Mouse (Mus musculus): Measurements from ENCODE around the gene Nfkbie. TPM values are rescaled to one million over a fixed set of nuclear protein-coding genes. Genes with fewer than 3 reads are reported as not detected.
A peak's percentile ranks its signal among the peaks of the same experiment; 100 is the strongest.

Gene Nfkbie
- polyA plus RNA-seq, 1 experiment from 2014 or later = 1.6 TPM

DNA sequence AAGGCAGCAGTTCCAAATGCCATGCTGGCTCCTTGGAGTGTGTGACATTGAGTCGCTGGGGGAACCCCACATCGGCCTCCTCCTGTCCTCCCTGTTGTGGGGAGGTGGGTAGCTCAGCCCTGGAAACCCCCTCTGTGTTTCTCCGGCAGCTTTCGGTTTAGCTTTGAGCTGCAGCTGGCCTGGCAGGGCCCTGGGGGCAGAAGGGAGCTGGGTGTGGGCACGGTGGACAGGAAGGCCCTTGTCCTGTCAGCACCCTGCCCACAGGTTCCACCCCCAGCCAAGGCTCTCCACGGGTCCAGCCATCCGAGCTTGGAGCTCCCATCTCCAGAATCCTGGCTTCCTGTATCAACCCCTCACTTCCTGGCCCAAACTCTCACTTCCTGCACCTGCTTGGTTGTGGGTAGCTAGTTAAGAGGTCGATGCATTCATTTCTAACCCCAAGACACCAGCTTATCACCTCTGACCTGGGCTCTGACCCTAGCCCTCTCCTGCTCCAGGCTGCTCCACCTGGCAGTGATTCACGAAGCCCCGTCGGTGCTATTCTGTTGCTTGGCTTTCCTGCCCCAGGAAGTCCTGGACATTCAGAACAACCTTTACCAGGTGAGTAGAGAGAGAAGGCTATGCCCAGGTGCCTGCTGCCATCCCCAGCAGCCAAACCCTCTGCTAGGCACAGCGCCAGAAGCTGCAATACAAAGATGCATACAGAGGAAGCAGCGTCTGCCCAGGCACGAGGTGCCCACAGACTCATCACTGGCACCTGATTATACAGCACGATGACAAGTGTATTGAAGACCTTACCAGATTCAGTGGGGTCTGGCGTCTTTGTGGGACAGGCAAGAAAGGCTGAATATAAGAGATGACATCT is 2.7 kb downstream of the Nfkbie start:
- WGBS = 74% methylated on average over 16 of the region's 16 CpGs

DNA sequence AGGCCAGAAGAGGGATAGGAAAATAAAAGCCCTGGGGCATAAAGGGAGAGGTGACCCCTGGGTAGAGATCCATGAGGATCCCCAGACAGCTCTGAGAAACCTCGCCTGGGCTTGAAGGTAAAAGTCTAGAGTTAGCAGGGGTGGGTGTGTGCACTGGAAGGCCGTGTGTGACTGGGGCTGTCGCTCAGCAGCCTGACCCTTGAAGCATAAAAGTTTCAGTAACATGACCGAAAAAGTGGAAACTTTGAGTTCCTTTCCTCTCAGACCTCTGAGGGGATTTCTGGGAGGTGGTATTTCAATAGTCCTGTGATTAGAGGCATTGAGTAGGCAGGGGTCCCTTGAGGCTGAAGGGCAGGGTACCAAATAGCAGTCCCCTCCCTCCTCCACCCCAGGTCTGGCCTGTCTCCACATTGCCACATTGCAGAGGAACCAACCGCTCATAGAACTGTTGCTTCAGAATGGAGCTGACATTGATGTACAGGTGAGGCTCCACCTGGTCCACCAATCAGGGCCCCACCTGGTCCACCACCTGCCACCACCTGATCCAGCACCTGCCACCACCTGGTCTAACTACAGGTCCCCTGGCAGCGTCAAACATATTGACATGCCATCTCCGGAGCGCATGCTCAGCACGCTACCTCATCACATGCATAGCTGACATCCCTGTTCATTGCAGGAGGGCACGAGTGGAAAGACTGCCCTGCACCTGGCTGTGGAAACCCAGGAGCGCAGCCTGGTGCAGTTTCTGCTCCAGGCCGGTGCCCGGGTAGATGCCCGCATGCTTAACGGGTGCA is 4.4 kb downstream of the Nfkbie start:
- whole genome bisulfite sequencing = 80% methylated on average over 15 of the region's 15 CpGs
- DNase-seq (ENCODE audit: low spot score) (no peak), ATAC-seq (ENCODE audit: low FRiP score, low TSS enrichment) (no peak)
- H3K9me3 ChIP-seq (ENCODE audit: control insufficient read depth, low read length) = no peaks in the 10 kb centered on the region
- H3K4me1 ChIP-seq (replicated peaks; ENCODE audit: control insufficient read depth, insufficient read depth) = peaks cover 3% of the 10 kb centered on the region; the same call in 1 of the 2 replicates
- H3K4me2 ChIP-seq (replicated peaks; ENCODE audit: low read depth) = no peak overlapping the region
- H3K27ac ChIP-seq (replicated peaks) = no peak overlapping the region
- H3K4me3 ChIP-seq (ENCODE audit: low read depth, low read length) = no peak overlapping the region
- H3K9ac ChIP-seq (ENCODE audit: low read length) = no peak overlapping the region
- no peak for TF ChIP-seq EP300 (optimal IDR thresholded peaks at IDR 0.05)
- TF ChIP-seq CTCF (IDR thresholded peaks at IDR 0.05; ENCODE audit: low read depth) = no peak
- no peaks in the 10 kb centered on the region for H3K27me3 ChIP-seq (ENCODE audit: control insufficient read depth, insufficient read depth, low read length)
- no peaks in the 10 kb centered on the region for H3K36me3 ChIP-seq (ENCODE audit: control insufficient read depth, insufficient read depth, low read length)

More for the DNA sequence above, 2.7 kb downstream of the Nfkbie start:
- no peak overlapping the region for H3K9ac ChIP-seq (ENCODE audit: low read length)
- DNase-seq (ENCODE audit: low spot score) = no peak
- peaks cover 3% of the 10 kb centered on the region; the same call in 1 of the 2 replicates for H3K4me1 ChIP-seq (replicated peaks; ENCODE audit: control insufficient read depth, insufficient read depth)
- TF ChIP-seq CTCF (IDR thresholded peaks at IDR 0.05; ENCODE audit: low read depth) (no peak), EP300 (optimal IDR thresholded peaks at IDR 0.05) (no peak)
- no peak overlapping the region for H3K27ac ChIP-seq (replicated peaks)
- H3K4me2 ChIP-seq (replicated peaks; ENCODE audit: low read depth) = no peak overlapping the region
- no peak overlapping the region for H3K4me3 ChIP-seq (ENCODE audit: low read depth, low read length)
- H3K36me3 ChIP-seq (ENCODE audit: control insufficient read depth, insufficient read depth, low read length) = no peaks in the 10 kb centered on the region
- no peak for ATAC-seq (ENCODE audit: low FRiP score, low TSS enrichment)
- no peaks in the 10 kb centered on the region for H3K9me3 ChIP-seq (ENCODE audit: control insufficient read depth, low read length)
- H3K27me3 ChIP-seq (ENCODE audit: control insufficient read depth, insufficient read depth, low read length) = no peaks in the 10 kb centered on the region

DNA sequence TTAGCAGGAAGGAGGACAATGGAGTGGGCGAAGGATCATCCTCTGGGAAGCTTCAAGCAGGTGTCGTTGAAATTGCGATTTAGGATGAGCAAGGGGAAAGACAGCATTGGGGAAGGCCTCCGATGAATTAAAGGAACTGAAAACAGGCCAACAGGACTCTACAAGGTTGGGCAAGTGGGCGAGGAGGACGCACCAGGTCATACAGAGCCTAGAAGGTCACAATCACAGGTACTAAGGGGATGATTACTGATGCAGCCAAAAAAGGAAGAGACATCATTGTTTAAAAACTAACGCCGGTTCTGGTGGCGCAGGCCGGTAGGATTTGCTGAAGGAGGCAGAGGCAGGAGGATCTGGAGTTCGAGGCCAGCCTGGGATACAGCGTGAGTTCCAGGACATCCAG is 7.7 kb downstream of the Nfkbie start:
- H3K4me2 ChIP-seq (replicated peaks; ENCODE audit: low read depth) = no peak overlapping the region
- ATAC-seq (ENCODE audit: low FRiP score, low TSS enrichment) (no peak), DNase-seq (ENCODE audit: low spot score) (no peak)
- TF ChIP-seq CTCF (IDR thresholded peaks at IDR 0.05; ENCODE audit: low read depth) = no peak
- no peak for TF ChIP-seq EP300 (optimal IDR thresholded peaks at IDR 0.05)
- WGBS = 75% methylated on average over 12 of the region's 12 CpGs
- no peak overlapping the region for H3K9ac ChIP-seq (ENCODE audit: low read length)
- no peaks in the 10 kb centered on the region for H3K27me3 ChIP-seq (ENCODE audit: control insufficient read depth, insufficient read depth, low read length)
- no peaks in the 10 kb centered on the region for H3K9me3 ChIP-seq (ENCODE audit: control insufficient read depth, low read length)
- no peak overlapping the region for H3K4me3 ChIP-seq (ENCODE audit: low read depth, low read length)
- no peaks in the 10 kb centered on the region for H3K4me1 ChIP-seq (replicated peaks; ENCODE audit: control insufficient read depth, insufficient read depth)
- peaks cover 11% of the 10 kb centered on the region for H3K36me3 ChIP-seq (ENCODE audit: control insufficient read depth, insufficient read depth, low read length)
- no peak overlapping the region for H3K27ac ChIP-seq (replicated peaks)

DNA sequence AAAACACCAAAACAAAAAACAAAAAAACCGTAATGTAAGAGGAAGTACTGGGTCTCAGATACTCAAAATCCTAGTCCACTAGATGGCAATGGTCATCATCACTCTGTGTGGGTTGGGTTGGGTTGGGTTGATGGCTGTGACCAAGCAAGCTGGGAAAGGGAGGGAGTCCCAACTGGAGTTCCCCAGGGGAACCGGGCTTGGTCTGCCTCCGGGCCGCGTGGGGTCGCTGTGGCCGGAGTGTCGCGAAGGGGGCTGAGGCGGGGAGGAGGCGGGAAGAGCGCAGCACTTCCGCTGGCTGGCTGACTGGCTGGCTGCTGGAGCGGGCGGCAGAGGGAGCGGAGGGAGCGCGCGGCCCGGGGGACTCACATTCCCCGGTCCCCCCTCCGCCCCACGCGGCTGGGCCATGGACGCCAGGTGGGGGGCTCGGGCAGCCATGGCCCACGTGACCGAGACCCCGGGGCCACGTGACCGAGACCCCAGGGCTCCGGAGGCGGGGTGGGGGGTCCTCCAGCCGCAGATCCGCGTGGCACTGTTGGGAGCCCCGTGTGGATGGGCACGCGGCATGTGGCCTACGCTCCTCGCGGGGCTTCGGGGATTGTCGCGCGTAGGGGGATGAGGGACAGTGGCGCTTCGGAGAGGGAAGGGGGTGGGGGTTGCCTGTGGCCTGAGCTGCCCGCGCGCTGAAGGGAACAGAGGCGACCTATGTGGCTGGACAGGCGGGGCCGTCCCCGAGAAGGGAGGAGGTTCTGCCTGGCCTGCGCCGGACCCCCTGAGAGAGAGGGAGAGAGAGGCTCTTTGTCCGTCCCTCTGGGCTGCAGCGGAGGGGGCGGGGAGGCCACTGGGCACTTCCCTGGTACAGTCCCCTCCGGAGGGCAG is 8.4 kb downstream of the Nfkbie start, which contains the start of gene Slc35b2:
TSS of gene Slc35b2 (plus strand) at position 220 of the 876 bp plus-strand sequence.
- H3K9ac ChIP-seq (ENCODE audit: low read length) = peak within 1 kb of the TSS; percentile 90
- peak within 1 kb of the TSS; percentile 97 for H3K4me2 ChIP-seq (replicated peaks; ENCODE audit: low read depth)
- H3K27ac ChIP-seq (replicated peaks) = peak within 1 kb of the TSS; percentile 85
- peaks cover 17% of the 10 kb centered on the region for H3K36me3 ChIP-seq (ENCODE audit: control insufficient read depth, insufficient read depth, low read length)
- H3K4me3 ChIP-seq (ENCODE audit: low read depth, low read length) = peak within 1 kb of the TSS; percentile 82
- H3K4me1 ChIP-seq (replicated peaks; ENCODE audit: control insufficient read depth, insufficient read depth) = no peaks in the 10 kb centered on the region
- WGBS = under 1% methylated on average over 55 of the region's 61 CpGs
- TF ChIP-seq CTCF (IDR thresholded peaks at IDR 0.05; ENCODE audit: low read depth) (peak; percentile 94), EP300 (optimal IDR thresholded peaks at IDR 0.05) (no peak)
- H3K9me3 ChIP-seq (ENCODE audit: control insufficient read depth, low read length) = no peaks in the 10 kb centered on the region
- DNase-seq (ENCODE audit: low spot score) = peak; percentile 96
- no peaks in the 10 kb centered on the region for H3K27me3 ChIP-seq (ENCODE audit: control insufficient read depth, insufficient read depth, low read length)
- ATAC-seq (ENCODE audit: low FRiP score, low TSS enrichment) = peak; percentile 90

DNA sequence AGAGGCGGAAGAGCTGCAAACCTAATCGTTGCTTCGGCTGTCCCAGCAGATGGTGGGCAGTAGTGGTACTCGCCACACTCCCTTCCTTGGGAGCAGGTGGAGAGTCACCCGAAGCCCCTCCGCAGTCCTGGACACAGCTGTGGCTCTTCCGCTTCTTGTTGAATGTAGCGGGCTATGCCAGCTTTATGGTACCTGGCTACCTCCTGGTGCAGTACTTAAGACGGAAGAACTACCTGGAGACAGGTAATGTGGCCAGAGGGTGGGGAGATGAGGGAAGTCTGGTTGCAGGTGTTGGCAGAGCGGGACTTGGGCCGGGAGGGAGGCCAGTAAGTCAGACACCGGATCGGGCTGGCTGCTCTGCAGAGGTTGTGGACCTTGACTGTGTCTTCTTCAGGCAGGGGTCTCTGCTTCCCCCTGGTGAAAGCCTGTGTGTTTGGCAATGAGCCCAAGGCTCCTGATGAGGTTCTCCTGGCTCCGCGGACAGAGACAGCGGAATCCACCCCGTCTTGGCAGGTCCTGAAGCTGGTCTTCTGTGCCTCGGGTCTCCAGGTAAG is 9.1 kb downstream of the Nfkbie start:
- ATAC-seq (ENCODE audit: low FRiP score, low TSS enrichment) = no peak; the same call in none of the 2 replicates
- H3K36me3 ChIP-seq (ENCODE audit: control insufficient read depth, insufficient read depth, low read length) = peaks cover 24% of the 10 kb centered on the region
- no peak for DNase-seq (ENCODE audit: low spot score)
- H3K9me3 ChIP-seq (ENCODE audit: control insufficient read depth, low read length) = no peaks in the 10 kb centered on the region
- peak overlapping the region; percentile 82 for H3K4me3 ChIP-seq (ENCODE audit: low read depth, low read length)
- H3K4me2 ChIP-seq (replicated peaks; ENCODE audit: low read depth) = peak overlapping the region; percentile 97
- TF ChIP-seq CTCF (IDR thresholded peaks at IDR 0.05; ENCODE audit: low read depth) (no peak), EP300 (optimal IDR thresholded peaks at IDR 0.05) (no peak)
- no peaks in the 10 kb centered on the region; the same call in 1 of the 2 replicates for H3K4me1 ChIP-seq (replicated peaks; ENCODE audit: control insufficient read depth, insufficient read depth)
- 7% methylated on average over 18 of the region's 18 CpGs for WGBS
- H3K27ac ChIP-seq (replicated peaks) = peak overlapping the region; percentile 85
- peak overlapping the region; percentile 90 for H3K9ac ChIP-seq (ENCODE audit: low read length)
- H3K27me3 ChIP-seq (ENCODE audit: control insufficient read depth, insufficient read depth, low read length) = no peaks in the 10 kb centered on the region
